Mouse (Mus musculus): ENCODE measurements around the gene Tns3. TPM values are rescaled to one million over a fixed set of nuclear protein-coding genes. Genes with fewer than 3 reads are reported as not detected.

The Tns3 gene
- total RNA-seq, 2 experiments from 2014 or later: 27.4 to 29.0 TPM

DNA sequence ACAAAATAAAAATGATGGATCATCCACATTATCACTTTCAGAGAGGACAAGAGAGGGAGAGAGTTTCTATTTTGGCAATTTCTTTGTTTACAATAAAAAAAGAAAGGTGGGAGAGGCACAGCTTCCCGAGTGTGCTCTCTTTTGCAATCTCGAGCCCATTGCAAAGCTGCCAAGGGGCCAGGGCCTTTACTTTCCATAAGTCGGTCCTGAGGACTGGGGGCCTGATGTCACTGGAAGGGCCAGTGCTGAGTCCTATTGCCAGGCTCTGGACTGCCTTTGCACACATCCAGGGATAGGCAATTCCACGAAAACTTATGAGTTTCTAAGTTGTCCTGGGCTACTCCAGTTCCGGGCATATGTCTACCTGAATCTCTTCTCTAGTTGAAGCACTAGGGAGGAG lies 272.8 kb downstream of the Tns3 start:
- intact Hi-C loops (cut with DNase I): no loop called here
- no peak for DNase-seq

DNA sequence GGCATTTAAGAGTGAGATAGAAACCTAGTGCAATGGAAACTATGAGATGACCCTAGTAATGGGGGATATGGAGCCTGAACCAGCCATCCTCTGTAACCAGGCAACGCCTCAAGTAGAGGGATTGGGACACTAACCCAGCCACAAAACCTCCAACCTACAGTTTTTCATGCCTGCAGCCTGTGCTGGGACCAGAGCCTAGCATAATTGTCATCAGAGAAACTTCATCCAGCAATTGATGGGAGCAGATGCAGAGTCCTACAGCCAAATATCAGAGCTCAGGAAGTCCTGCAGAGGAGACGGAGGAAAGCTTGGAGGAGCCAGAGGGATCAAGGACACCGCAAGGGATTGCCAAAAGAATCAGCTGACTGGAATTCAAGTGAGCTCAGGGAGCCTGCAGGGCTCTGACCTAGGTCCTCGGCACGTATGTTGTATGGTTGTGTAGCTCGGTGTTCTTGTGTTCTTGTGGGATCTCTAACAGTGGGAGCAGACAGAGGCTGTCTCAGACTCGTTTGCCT lies 278.4 kb downstream of the Tns3 start:
- peak; percentile 21 to 23 for DNase-seq
- intact Hi-C loops (cut with DNase I): no loop called here

Data from heart, postnatal 10 days (tissue).